Mouse (Mus musculus) heart, postnatal 25 days (tissue): ENCODE results near the gene Pdpr. TPM values are rescaled to one million over a fixed set of nuclear protein-coding genes. Genes with fewer than 3 reads are reported as not detected.
"Not testable (repeated sequence)": the region's sequence is repeated elsewhere in the genome, so short reads cannot be mapped to it uniquely, and the experiment has no call there.

Experiments used
- DNase-seq: peaks from one replicate; pipeline ENCODE4 v3.0.0; 2022; ENCODE audit warnings: low spot score
- intact Hi-C: fragments of 180-260 bp; cut with DNase I; formaldehyde crosslinking; loops from one replicate; pipeline ENCODE4 v1.15.1; 2025
- total RNA-seq, 2 experiments: library from RNA; stranded (reverse); gene quantifications; 2 replicates each; pipeline ENCODE4 v1.2.3; 2021

Pdpr gene
- total RNA-seq, 2 experiments from 2014 or later, result 92.4 to 93.0 TPM

GRCm38 (mm10) chr8:111081580-111082258 is 12.7 kb upstream of the Pdpr start:
- DNase-seq, result no peak
- intact Hi-C loops, result no loop called here

DNA sequence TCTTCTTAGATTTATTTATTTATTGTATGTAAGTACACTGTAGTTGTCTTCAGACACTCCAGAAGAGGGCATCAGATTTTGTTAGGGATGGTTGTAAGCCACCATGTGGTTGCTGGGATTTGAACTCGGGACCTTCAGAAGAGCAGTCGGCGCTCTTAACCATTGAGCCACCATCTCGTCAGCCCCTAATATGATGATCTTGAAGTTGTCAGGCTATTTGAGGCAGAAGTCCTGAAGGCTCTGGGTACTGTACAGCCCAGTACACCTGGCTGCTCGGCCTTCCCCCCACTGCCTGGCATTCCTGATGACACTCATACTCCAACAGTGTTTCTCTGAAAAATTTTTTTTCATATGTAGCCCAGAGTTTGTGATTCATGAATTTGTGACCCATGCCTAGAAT is 10.5 kb upstream of the Pdpr start:
- intact Hi-C loops, DNase-seq: not testable (repeated sequence)

GRCm38 (mm10) chr8:111090126-111090525 is 4.3 kb upstream of the Pdpr start:
- intact Hi-C loops, result loop anchor here (2.0 to 5.0 kb wide), 2 partner anchors 33 to 343 kb away; partner anchors contain the start of gene Exosc6
- no peak for DNase-seq

- DNase-seq, result no peak
- intact Hi-C loops, result loop anchor here (2.0 to 5.0 kb wide), 2 partner anchors 35 to 344 kb away; partner anchors contain the start of gene Exosc6
These were observed 2.7 kb upstream of the Pdpr start for GRCm38 (mm10) chr8:111091706-111092105.

- intact Hi-C loops, result loop anchor here (5.0 kb wide), 1 partner anchor 345 kb away; no protein-coding TSS in a partner anchor
- DNase-seq, result not testable (repeated sequence)
These were observed 2.1 kb upstream of the Pdpr start, which contains the start of gene Clec18a for GRCm38 (mm10) chr8:111092326-111092725. Gene Clec18a (minus strand): TSS chr8:111092426.

GRCm38 (mm10) chr8:111094719-111095302 is 381 bp downstream of the Pdpr start:
- DNase-seq, result not testable (repeated sequence)
- intact Hi-C loops, result loop anchor here (5.0 kb wide), 2 partner anchors 162 to 348 kb away; partner anchors contain the start of gene Glg1

GRCm38 (mm10) chr8:111114891-111115290 is 20.5 kb downstream of the Pdpr start:
- intact Hi-C loops, result no loop called here
- DNase-seq, result no peak

GRCm38 (mm10) chr8:111119481-111119880 is 25.1 kb downstream of the Pdpr start:
- DNase-seq, result no peak
- intact Hi-C loops, result no loop called here

- no peak for DNase-seq
- intact Hi-C loops, result no loop called here
These were observed 36.3 kb downstream of the Pdpr start for GRCm38 (mm10) chr8:111130756-111131155.

DNA sequence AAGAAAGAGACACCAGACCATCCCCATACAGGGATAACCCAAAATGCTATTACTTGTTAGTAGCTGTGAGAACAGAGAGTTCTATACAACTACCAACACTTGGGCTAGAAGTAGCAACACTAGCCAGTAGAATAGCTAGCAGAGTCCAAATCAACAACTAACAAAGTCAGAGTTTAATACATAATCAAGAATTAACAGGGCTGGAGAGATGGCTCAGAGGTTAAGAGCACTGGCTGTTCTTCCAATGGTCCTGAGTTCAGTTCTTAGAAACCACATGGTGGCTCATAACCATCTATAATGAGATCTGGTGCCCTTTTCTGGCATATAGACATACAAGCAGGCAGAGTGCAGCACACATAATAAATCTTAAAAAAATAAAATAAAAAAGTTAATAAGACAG is 48.1 kb downstream of the Pdpr start:
- DNase-seq, result no peak
- intact Hi-C loops, result loop anchor here (5.0 kb wide), 1 partner anchor 115 kb away; the partner anchor contains the start of gene Glg1

- intact Hi-C loops, result loop anchor here (2.0 to 5.0 kb wide), 2 partner anchors 48 to 112 kb away; partner anchors contain the start of gene Glg1
- DNase-seq, result not testable (repeated sequence)
These were observed 50.5 kb downstream of the Pdpr start for GRCm38 (mm10) chr8:111144901-111145459.

- peak; percentile 88 for DNase-seq
- intact Hi-C loops, result loop anchor here (2.0 kb wide), 1 partner anchor 49 kb away; no protein-coding TSS in a partner anchor
These were observed 51.1 kb downstream of the Pdpr start for GRCm38 (mm10) chr8:111145460-111146012.

DNA sequence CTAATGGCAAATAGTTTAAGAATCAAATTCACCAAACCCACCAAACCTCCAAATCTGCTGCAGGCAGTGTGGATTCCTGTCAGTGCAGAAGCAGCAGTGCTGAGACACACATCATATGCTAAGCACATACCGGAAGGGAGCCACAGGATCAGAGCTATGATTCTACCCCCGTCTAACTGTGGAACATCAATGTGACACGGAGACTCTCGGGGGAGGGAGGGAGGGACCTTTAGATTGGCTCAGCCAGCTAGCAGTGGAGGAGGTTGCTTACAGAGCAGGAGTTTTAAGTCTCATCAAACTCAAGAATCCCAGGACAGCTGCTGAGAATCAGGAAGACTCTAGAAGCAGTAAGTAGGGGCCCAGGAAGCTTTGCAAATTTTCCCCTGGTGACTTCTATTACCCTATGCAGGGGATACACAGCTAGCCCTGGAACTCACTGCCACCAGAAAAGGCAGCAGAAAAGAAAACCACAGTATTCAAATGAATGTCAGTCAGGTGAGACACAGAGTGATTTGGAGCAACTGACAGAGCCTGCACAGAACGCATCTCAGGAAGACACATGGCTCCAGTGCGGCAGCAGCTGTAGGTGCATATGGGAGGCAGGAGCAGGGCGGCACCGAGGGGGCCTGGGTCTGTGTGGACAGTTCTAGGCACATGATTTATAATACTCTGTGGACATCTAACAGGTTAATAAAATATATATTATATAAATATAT is 61.4 kb downstream of the Pdpr start:
- intact Hi-C loops, result no loop called here
- no peak for DNase-seq

DNA sequence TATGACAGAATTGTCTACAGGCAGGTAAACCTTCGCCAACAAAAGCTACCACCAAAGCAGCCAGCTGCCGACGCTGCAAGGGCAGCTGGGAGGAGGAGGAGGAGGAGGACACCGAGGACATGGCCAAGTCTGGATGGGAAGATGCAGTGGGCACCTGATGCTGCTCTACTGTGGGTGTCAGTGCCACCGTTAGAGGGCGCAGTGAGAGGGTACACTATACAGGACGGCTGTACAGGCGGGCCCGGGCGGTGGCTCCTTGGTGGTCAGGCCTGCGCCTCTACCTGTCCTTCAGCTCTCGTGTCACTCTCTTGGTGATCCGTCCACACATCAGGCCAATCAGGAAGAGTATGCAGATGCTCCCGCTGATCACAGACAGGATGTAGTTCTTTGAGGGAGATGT is 63.2 kb downstream of the Pdpr start:
- intact Hi-C loops, result no loop called here
- DNase-seq, result no peak

DNA sequence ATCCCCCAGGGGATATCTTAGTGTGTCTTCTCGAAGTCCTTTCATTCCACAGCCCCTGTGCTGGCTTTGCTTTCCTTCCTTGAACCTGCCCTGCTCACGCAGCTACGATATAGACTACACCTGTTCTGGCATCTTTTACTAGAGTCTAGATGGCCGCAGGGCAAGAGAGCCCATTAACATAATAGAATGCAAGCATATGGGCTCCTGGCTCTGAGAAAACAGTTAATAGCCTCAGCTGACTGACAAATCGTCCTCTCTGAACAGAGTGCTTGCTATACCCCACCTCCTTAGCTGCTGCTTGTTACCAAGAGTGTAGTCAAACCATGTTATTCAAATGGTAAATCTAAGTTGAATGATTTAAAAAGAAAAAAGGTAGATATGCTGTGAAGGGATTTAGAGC is 77.2 kb downstream of the Pdpr start:
- intact Hi-C loops, result no loop called here
- DNase-seq, result no peak

DNA sequence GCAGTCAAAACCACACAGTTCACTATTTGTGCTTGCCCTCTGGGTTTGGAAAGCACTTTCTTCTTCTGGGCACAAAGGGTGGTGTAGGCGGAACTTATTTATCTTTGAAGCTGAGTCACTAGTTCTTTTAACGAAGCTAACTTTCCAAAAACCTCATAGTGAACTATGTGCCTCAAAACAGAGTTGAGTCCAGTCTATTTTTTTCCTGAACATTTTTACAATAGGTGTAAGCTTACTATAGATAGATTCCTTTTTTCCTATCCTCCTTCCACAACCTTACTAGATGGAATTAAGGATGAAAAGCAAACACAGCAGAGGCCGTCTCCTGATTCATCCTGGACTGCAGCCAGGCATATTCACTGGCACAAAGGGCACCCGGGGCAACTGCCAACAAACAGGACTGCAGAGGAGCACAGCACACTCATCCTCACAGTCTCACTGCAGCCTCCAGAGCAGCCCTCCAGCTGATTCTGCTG is 91.1 kb downstream of the Pdpr start:
- intact Hi-C loops, result no loop called here
- peak; percentile 8 for DNase-seq
